ENCODE assay signal across 9 mouse cellular contexts in the genomic region with DNA sequence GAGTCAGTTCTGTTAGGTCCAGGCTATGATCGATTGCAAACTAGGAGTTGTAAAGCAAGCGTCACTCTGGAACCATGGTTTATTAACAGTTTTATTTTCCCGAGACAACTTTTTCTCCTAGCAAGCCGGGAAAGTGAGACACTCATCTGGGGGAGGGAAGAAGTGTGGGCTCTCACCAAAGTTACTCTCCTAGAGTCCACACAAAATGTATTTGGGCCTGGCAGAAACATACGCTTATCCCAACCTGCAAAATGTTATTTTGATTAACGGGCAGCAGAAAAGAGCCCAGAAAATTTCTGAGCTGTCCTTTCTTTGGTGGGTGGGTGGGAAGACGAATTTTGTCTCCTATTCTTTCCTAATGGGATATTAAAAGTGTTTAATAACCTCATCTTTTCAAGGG.
A peak's percentile ranks its signal among the peaks of the same experiment; 100 is the strongest.
DNase-seq lines count a peak whose midpoint lies in the region; ATAC-seq and TF ChIP-seq lines count a peak whose summit lies in the region.
"Had no signal": no experiment of that assay in that cellular context is flagged by ENCODE, and none has a peak within 500 bp of the region (broad histone marks: within the 10 kb centered on the region; RNA-seq: fewer than 3 reads in every experiment).

No protein-coding gene starts in this region.

- peak overlapping the region; percentile 57; the same call in 1 of the 2 replicates for H3K4me3 ChIP-seq in layer of hippocampus, adult 2 months
- no peak overlapping the region for H3K4me3 ChIP-seq in embryonic facial prominence, embryonic 15.5 days (replicated peaks)
- peak overlapping the region; percentile 52 for H3K4me3 ChIP-seq in hindbrain, embryonic 16.5 days (ENCODE audit: low read length)
- peak overlapping the region; percentile 51 for H3K4me3 ChIP-seq in midbrain, postnatal 0 days (ENCODE audit: low read depth, low read length)

- no peak for ATAC-seq in embryonic facial prominence, embryonic 15.5 days (ENCODE audit: insufficient number of reproducible peaks, low FRiP score, low TSS enrichment, low read depth)
- no peak for ATAC-seq in hindbrain, embryonic 16.5 days
- no peak for ATAC-seq in midbrain, postnatal 0 days (ENCODE audit: low FRiP score)
- ATAC-seq in megakaryocyte, adult 5-6 weeks (ENCODE audit: poor library complexity, severe bottlenecking), result no peak

- no peak overlapping the region for H3K9ac ChIP-seq in embryonic facial prominence, embryonic 15.5 days
- no peak overlapping the region for H3K9ac ChIP-seq in hindbrain, embryonic 16.5 days (ENCODE audit: low read depth, low read length)
- H3K9ac ChIP-seq in midbrain, postnatal 0 days (replicated peaks; ENCODE audit: low read length, poor library complexity, severe bottlenecking), result peak overlapping the region; percentile 75

- intact Hi-C loops in gastrocnemius, postnatal 36 days (cut with DNase I), result no loop called here

- peak overlapping the region; percentile 78 for H3K4me2 ChIP-seq in embryonic facial prominence, embryonic 15.5 days (replicated peaks)
- H3K4me2 ChIP-seq in hindbrain, embryonic 16.5 days (ENCODE audit: low read length), result peak overlapping the region; percentile 78
- H3K4me2 ChIP-seq in midbrain, postnatal 0 days (ENCODE audit: low read depth, low read length, poor library complexity, severe bottlenecking), result peak overlapping the region; percentile 64

- 64% methylated on average over 7 of the region's 7 CpGs for WGBS in embryonic facial prominence, embryonic 15.5 days
- WGBS in hindbrain, embryonic 16.5 days, result 55% methylated on average over 7 of the region's 7 CpGs
- WGBS in midbrain, postnatal 0 days, result 64% methylated on average over 7 of the region's 7 CpGs

- H3K4me1 ChIP-seq in embryonic facial prominence, embryonic 15.5 days, result peaks cover 14% of the 10 kb centered on the region
- no peaks in the 10 kb centered on the region; the same call in 1 of the 2 replicates for H3K4me1 ChIP-seq in hindbrain, embryonic 16.5 days (ENCODE audit: control insufficient read depth, insufficient read depth, low read depth, low read length)
- no peaks in the 10 kb centered on the region for H3K4me1 ChIP-seq in midbrain, postnatal 0 days (ENCODE audit: insufficient read depth, low read length)

- DNase-seq in layer of hippocampus, adult 2 months (ENCODE audit: low spot score in 2 of 2), result no peak
- no peak for DNase-seq in layer of hippocampus, adult 9-11 months
- no peak for DNase-seq in midbrain, postnatal 0 days (ENCODE audit: low spot score)
- no peak for DNase-seq in gastrocnemius, postnatal 36 days
- no peak for DNase-seq in ovary, adult 18-20 months (ENCODE audit: low spot score)

- H3K9me3 ChIP-seq in embryonic facial prominence, embryonic 15.5 days (replicated peaks), result no peaks in the 10 kb centered on the region
- H3K9me3 ChIP-seq in hindbrain, embryonic 16.5 days (ENCODE audit: control insufficient read depth, low read length), result no peaks in the 10 kb centered on the region
- no peaks in the 10 kb centered on the region for H3K9me3 ChIP-seq in midbrain, postnatal 0 days (ENCODE audit: low read length)
- H3K9me3 ChIP-seq: megakaryocyte, embryonic 14.5 days had no signal

- no peak for TF ChIP-seq CTCF in layer of hippocampus, adult 2 months (conservative IDR thresholded peaks at IDR 0.05)
- no peak for TF ChIP-seq CTCF in midbrain, postnatal 0 days (IDR thresholded peaks at IDR 0.05)

- no peaks in the 10 kb centered on the region for H3K36me3 ChIP-seq in embryonic facial prominence, embryonic 15.5 days
- H3K36me3 ChIP-seq in hindbrain, embryonic 16.5 days (ENCODE audit: control insufficient read depth, insufficient read depth, low read length), result no peaks in the 10 kb centered on the region
- H3K36me3 ChIP-seq in midbrain, postnatal 0 days (ENCODE audit: insufficient read depth, low read length), result no peaks in the 10 kb centered on the region

- H3K27ac ChIP-seq in layer of hippocampus, adult 2 months, result peak overlapping the region; percentile 86
- no peak overlapping the region for H3K27ac ChIP-seq in embryonic facial prominence, embryonic 15.5 days (replicated peaks)
- no peak overlapping the region for H3K27ac ChIP-seq in hindbrain, embryonic 16.5 days (ENCODE audit: low read depth, low read length)
- no peak overlapping the region for H3K27ac ChIP-seq in midbrain, postnatal 0 days (ENCODE audit: low read depth, low read length)

- H3K27me3 ChIP-seq in embryonic facial prominence, embryonic 15.5 days, result peaks cover 26% of the 10 kb centered on the region
- H3K27me3 ChIP-seq in hindbrain, embryonic 16.5 days (replicated peaks; ENCODE audit: control insufficient read depth, insufficient read depth, low read length), result no peaks in the 10 kb centered on the region
- no peaks in the 10 kb centered on the region for H3K27me3 ChIP-seq in midbrain, postnatal 0 days (ENCODE audit: insufficient read depth, low read length)
